Mouse (Mus musculus) urinary bladder, postnatal 4 days (tissue): Measurements from ENCODE around the gene Pola2.

ENCODE experiments used
- DNase-seq, 2 experiments: peaks; one replicate each; pipeline ENCODE4 v3.0.0; 2021 to 2022; ENCODE audit warnings: low spot score in 2 of 2

Pola2 gene

GRCm38 (mm10) chr19:5965280-5965679 lies 1.3 kb upstream of the Pola2 start:
- DNase-seq: peak in 1 of 2 experiments; percentile 76

- no peak for DNase-seq
Measured at GRCm38 (mm10) chr19:5964804-5965203, 802 bp upstream of the Pola2 start.

GRCm38 (mm10) chr19:5962651-5963050 lies 1.4 kb downstream of the Pola2 start:
- no peak for DNase-seq

- no peak for DNase-seq
Measured at GRCm38 (mm10) chr19:5957371-5957770, 6.6 kb downstream of the Pola2 start.

- peak; percentile 75 to 84 for DNase-seq
Measured at GRCm38 (mm10) chr19:5956685-5957084, 7.3 kb downstream of the Pola2 start.

GRCm38 (mm10) chr19:5955704-5956670 lies 8.0 kb downstream of the Pola2 start:
- no peak for DNase-seq

GRCm38 (mm10) chr19:5954936-5955335 lies 9.1 kb downstream of the Pola2 start:
- no peak for DNase-seq

- DNase-seq: no peak
Measured at GRCm38 (mm10) chr19:5954031-5954710, 9.8 kb downstream of the Pola2 start.

GRCm38 (mm10) chr19:5953201-5953770 lies 10.7 kb downstream of the Pola2 start:
- no peak for DNase-seq

- DNase-seq: no peak
Measured at GRCm38 (mm10) chr19:5952071-5952691, 11.8 kb downstream of the Pola2 start.

GRCm38 (mm10) chr19:5951631-5952030 lies 12.4 kb downstream of the Pola2 start:
- DNase-seq: no peak

GRCm38 (mm10) chr19:5950218-5950617 lies 13.8 kb downstream of the Pola2 start:
- DNase-seq: no peak

GRCm38 (mm10) chr19:5945891-5946290 lies 18.1 kb downstream of the Pola2 start:
- DNase-seq: no peak

- no peak for DNase-seq
Measured at GRCm38 (mm10) chr19:5945027-5945426, 19.0 kb downstream of the Pola2 start.

- no peak for DNase-seq
Measured at GRCm38 (mm10) chr19:5944145-5944544, 19.9 kb downstream of the Pola2 start.

- DNase-seq: no peak
Measured at GRCm38 (mm10) chr19:5943404-5943803, 20.6 kb downstream of the Pola2 start.

GRCm38 (mm10) chr19:5942581-5942980 lies 21.4 kb downstream of the Pola2 start:
- no peak for DNase-seq

GRCm38 (mm10) chr19:5940656-5941055 lies 23.3 kb downstream of the Pola2 start:
- no peak for DNase-seq

GRCm38 (mm10) chr19:5940173-5940572 lies 23.8 kb downstream of the Pola2 start:
- DNase-seq: peak; percentile 79 to 82

GRCm38 (mm10) chr19:5939715-5940114 lies 24.3 kb downstream of the Pola2 start:
- no peak for DNase-seq

- DNase-seq: no peak
Measured at GRCm38 (mm10) chr19:5938516-5938915, 25.5 kb downstream of the Pola2 start.

GRCm38 (mm10) chr19:5937836-5938406 lies 26.1 kb downstream of the Pola2 start:
- DNase-seq: no peak
